Mouse (Mus musculus): ENCODE data around the gene A530032D15Rik. TPM values are rescaled to one million over a fixed set of nuclear protein-coding genes. Genes with fewer than 3 reads are reported as not detected.

Gene A530032D15Rik
- polyA plus RNA-seq (2014; fragmentation: Illumina TruSeq; extraction: RNeasy Lipid Tissue Mini Kit (QIAGEN cat#74804); ENCODE audit: low read depth, low replicate concordance): not detected

DNA sequence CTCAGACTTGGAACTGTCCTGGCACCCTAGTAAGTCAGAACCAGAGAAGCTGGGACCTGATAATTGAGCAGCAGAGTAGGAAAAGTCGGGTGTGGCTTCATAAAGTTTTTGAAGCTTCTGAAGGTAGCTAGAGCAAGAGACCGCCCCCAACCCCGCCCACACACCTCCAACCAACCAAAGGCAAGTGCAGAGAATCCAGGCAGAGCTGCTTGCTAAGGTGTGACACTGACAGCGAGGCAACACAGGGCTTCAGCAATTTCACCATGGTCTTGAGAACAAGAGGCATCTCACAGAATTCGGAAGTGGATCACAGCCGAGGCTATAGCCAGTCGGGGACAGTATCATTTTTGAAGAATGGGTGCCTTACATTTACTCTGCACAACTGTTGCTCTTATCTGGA lies at the start of gene A530032D15Rik:
Gene A530032D15Rik (minus strand): TSS at position 101 of the 400 bp plus-strand sequence.

DNA sequence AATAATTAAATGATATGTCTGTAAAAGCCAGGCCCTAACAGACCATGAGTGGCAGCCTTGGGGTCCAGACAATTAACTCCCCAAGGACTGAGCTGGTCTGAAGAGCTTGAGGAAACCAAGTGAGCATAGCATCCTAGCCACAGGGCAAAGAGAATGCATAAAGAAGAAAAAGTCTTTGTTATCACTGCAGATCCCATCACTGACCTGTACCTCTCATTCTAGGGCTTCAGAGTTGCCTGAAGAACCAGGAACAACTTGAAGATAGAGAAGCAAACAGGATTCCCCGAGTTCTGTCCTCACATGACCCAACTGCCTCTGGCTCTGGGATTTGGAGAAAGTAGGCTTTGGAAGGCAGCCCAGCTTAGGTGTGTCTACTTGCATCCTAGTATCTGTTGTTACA lies 9.8 kb downstream of the A530032D15Rik start, which contains the start of gene Gm10553:
Gene Gm10553 (plus strand): TSS at position 301 of the 400 bp plus-strand sequence.

Other genes starting within 250 kb of the A530032D15Rik start
- gene Slc16a14, start 174.7 kb downstream of the A530032D15Rik start, polyA plus RNA-seq (2014; fragmentation: Illumina TruSeq; extraction: RNeasy Lipid Tissue Mini Kit (QIAGEN cat#74804); ENCODE audit: low read depth, low replicate concordance): 0.41 TPM
- not detected for gene Gm10553, start 9.7 kb downstream of the A530032D15Rik start, polyA plus RNA-seq (2014; fragmentation: Illumina TruSeq; extraction: RNeasy Lipid Tissue Mini Kit (QIAGEN cat#74804); ENCODE audit: low read depth, low replicate concordance)
- gene C130026I21Rik, start 160.7 kb upstream of the A530032D15Rik start, polyA plus RNA-seq (2014; fragmentation: Illumina TruSeq; extraction: RNeasy Lipid Tissue Mini Kit (QIAGEN cat#74804); ENCODE audit: low read depth, low replicate concordance): not detected